Mouse (Mus musculus) induced T-regulatory cell, adult 2 months (primary cell): ENCODE measurements around the gene Pax6.

Experiments
- DNase-seq: peaks from one replicate; pipeline ENCODE4 v3.0.0-alpha.2; 2012; ENCODE audit warnings: low read depth

Pax6 gene

GRCm38 (mm10) chr2:105668271-105669270 is at the start of gene Pax6:
Gene Pax6 (plus strand): TSS chr2:105668900.
- DNase-seq = no peak

- no peak for DNase-seq
Observed at GRCm38 (mm10) chr2:105648933-105649332, 19.8 kb upstream of the Pax6 start.

GRCm38 (mm10) chr2:105656456-105656855 is 12.2 kb upstream of the Pax6 start:
- no peak for DNase-seq

GRCm38 (mm10) chr2:105659350-105659749 is 9.3 kb upstream of the Pax6 start:
- DNase-seq = no peak

- no peak for DNase-seq
Observed at GRCm38 (mm10) chr2:105659926-105660873, 8.5 kb upstream of the Pax6 start.

GRCm38 (mm10) chr2:105660874-105661622 is 7.7 kb upstream of the Pax6 start:
- DNase-seq = no peak

GRCm38 (mm10) chr2:105661623-105662066 is 7.1 kb upstream of the Pax6 start:
- no peak for DNase-seq

GRCm38 (mm10) chr2:105662121-105662520 is 6.6 kb upstream of the Pax6 start:
- no peak for DNase-seq

- DNase-seq = no peak
Observed at GRCm38 (mm10) chr2:105662606-105663005, 6.1 kb upstream of the Pax6 start.

- DNase-seq = no peak
Observed at GRCm38 (mm10) chr2:105663101-105663511, 5.6 kb upstream of the Pax6 start.

- DNase-seq = no peak
Observed at GRCm38 (mm10) chr2:105664996-105665395, 3.7 kb upstream of the Pax6 start.

- DNase-seq = no peak
Observed at GRCm38 (mm10) chr2:105665491-105666250, 3.0 kb upstream of the Pax6 start.

- DNase-seq = no peak
Observed at GRCm38 (mm10) chr2:105666331-105666730, 2.4 kb upstream of the Pax6 start.

- DNase-seq = no peak
Observed at GRCm38 (mm10) chr2:105666763-105667625, 1.7 kb upstream of the Pax6 start.

GRCm38 (mm10) chr2:105667626-105667950 is 1.1 kb upstream of the Pax6 start:
- DNase-seq = no peak

GRCm38 (mm10) chr2:105669371-105669861 is 716 bp downstream of the Pax6 start:
- no peak for DNase-seq

GRCm38 (mm10) chr2:105669881-105670730 is 1.4 kb downstream of the Pax6 start:
- no peak for DNase-seq

- no peak for DNase-seq
Observed at GRCm38 (mm10) chr2:105670731-105671095, 2.0 kb downstream of the Pax6 start.
